Mouse (Mus musculus) liver, embryonic 14.5 days (tissue): ENCODE measurements at regions not wholly inside any gene's neighbourhood (a gene's known extent, or its start where the extent isn't known, plus 50 kb on each side); places are given as distances from the start of the nearest gene placed in this dataset.

Experiments used
- ATAC-seq: fragments of 200-750 bp; cut with Nextera tagmentation; 2 replicates; pipeline ENCODE4 v1.8.0; 2017; ENCODE audit warnings: moderate number of reproducible peaks, mild to moderate bottlenecking, moderate library complexity; ENCODE audit not compliant: insufficient read depth
- DNase-seq, 3 experiments: peaks; one replicate each; pipeline ENCODE4 v3.0.0-alpha.2; 2012 to 2013; ENCODE audit warnings: low read depth in 3 of 3, low spot score in 3 of 3
- H3K27ac ChIP-seq: fragments of 300-500 bp; sonication (generic); 2 replicates; pipeline ENCODE4 v1.5.1; 2014; ENCODE audit warnings: moderate library complexity, mild to moderate bottlenecking, control low read depth, inconsistent platforms
- H3K27me3 ChIP-seq: fragments of 300-500 bp; sonication (generic); 2 replicates; pipeline ENCODE4 v1.6.1; 2014; ENCODE audit warnings: mild to moderate bottlenecking, low read length, moderate library complexity; ENCODE audit not compliant: control insufficient read depth, insufficient read depth
- H3K36me3 ChIP-seq: fragments of 300-500 bp; sonication (generic); replicated peaks from 2 replicates; pipeline ENCODE4 v1.6.1; 2014; ENCODE audit warnings: low read depth; ENCODE audit not compliant: control insufficient read depth, insufficient read depth
- H3K4me1 ChIP-seq, 2 experiments: fragments of 200-500 bp in 1 of 2; fragments of 300-500 bp in 1 of 2; sonication (generic) in 1 of 2; replicated peaks; 2 replicates each; pipeline ENCODE4 v1.6.1; 2012 to 2014; ENCODE audit warnings: antibody characterized with exemption in 1 of 2, inconsistent platforms in 1 of 2, low read length in 1 of 2; ENCODE audit not compliant: control insufficient read depth in 2 of 2, insufficient read depth in 2 of 2
- H3K4me2 ChIP-seq: fragments of 300-500 bp; sonication (generic); 2 replicates; pipeline ENCODE4 v1.6.1; 2014; ENCODE audit warnings: low read depth, mild to moderate bottlenecking, control low read depth, moderate library complexity
- H3K4me3 ChIP-seq, 2 experiments: fragments of 200-500 bp in 1 of 2; fragments of 300-500 bp in 1 of 2; sonication (generic) in 1 of 2; 2 replicates each; pipeline ENCODE4 v1.5.1; 2012 to 2014; ENCODE audit warnings: low read depth in 2 of 2, low read length in 2 of 2, mild to moderate bottlenecking in 2 of 2, control low read depth in 1 of 2, inconsistent platforms in 1 of 2, moderate library complexity in 1 of 2; ENCODE audit not compliant: insufficient read depth in 1 of 2
- H3K9ac ChIP-seq: fragments of 300-500 bp; sonication (generic); replicated peaks from 2 replicates; pipeline ENCODE4 v1.6.1; 2014; ENCODE audit warnings: mild to moderate bottlenecking, control low read depth, moderate library complexity
- H3K9me3 ChIP-seq: fragments of 300-500 bp; sonication (generic); 2 replicates; pipeline ENCODE4 v1.6.1; 2016; ENCODE audit warnings: low read length, mixed read lengths; ENCODE audit not compliant: control insufficient read depth
- CTCF ChIP-seq: IDR thresholded peaks from 2 replicates; pipeline ENCODE4 v1.5.1; 2016; ENCODE audit warnings: antibody characterized with exemption, low read depth, control low read depth
- EP300 ChIP-seq: IDR thresholded peaks from 2 replicates; pipeline ENCODE4 v1.6.1; 2016; ENCODE audit warnings: antibody characterized with exemption, low read depth
- WGBS: fragments of 180-500 bp; shearing (Covaris S2); extraction: QIAGEN DNeasy Blood & Tissue Kit; methylation state at CpG from one replicate; pipeline ENCODE4 v1.1.7; 2014; ENCODE audit not compliant: insufficient replicate concordance; 5-methylcytosine and 5-hydroxymethylcytosine counted together

DNA sequence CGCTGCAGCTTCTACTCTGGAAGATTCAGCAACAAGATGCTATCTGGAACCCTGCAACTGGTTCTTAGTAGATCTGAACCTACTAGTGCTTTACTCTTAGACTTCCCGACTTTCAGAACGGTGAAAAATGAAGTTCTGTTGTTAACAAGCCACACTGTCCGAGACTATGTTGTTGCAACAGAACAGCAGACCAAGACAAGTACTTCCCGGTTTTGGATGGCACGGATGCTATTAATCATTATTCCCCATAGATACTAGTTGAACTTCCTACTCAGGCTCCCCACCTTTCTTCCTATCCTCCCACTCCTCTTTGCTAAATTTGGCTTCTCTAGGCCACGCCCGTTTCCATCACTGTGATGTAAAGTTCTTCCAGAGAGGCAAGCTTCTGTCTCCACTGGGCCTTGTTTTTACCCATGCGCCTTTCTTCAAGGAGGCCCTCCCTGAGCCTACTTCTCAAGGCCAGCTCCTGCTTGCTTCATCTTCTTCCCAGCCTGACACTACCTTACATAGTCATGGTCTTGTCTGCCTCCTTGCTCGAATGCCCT is 67.7 kb upstream of the 4930432M17Rik start:
- H3K9ac ChIP-seq, result no peak overlapping the region
- no peak overlapping the region for H3K4me3 ChIP-seq
- H3K27me3 ChIP-seq, result no peaks in the 10 kb centered on the region
- H3K4me2 ChIP-seq, result no peak overlapping the region
- no peak for DNase-seq
- no peak for TF ChIP-seq CTCF
- ATAC-seq, result no peak
- H3K4me1 ChIP-seq, result peaks cover 0 to 2% of the 10 kb centered on the region in 2 experiments; a peak in 1 of 4 replicates
- H3K36me3 ChIP-seq, result no peaks in the 10 kb centered on the region
- no peaks in the 10 kb centered on the region for H3K9me3 ChIP-seq
- H3K27ac ChIP-seq, result no peak overlapping the region
- WGBS, result 56% methylated on average over 10 of the region's 10 CpGs

DNA sequence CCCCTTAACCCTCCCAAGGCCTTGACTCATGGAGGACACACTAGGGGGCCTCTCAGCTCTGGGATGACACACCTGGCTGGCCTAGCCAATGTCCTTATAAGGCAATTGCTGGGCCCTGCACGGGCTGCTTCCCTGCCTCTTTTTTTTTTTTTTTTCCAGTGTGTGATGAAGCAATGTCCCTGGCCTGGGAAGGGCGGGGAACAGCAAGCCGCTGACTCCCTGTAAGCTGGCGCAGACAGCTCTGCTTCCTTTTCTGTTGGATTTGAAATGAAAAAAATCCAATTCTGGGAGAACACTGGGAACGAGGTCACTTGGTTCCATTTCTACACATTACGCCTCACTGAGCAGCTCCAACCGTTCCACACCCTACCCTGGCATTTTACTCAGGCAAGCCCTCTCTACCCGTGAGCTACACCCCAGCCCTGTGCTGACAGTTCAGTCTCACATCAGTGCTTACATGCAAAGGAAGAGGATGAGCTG is 68.4 kb upstream of the 4930432M17Rik start:
- 52% methylated on average over 8 of the region's 8 CpGs for WGBS
- Histone ChIP-seq H3K9me3 (no peaks in the 10 kb centered on the region), H3K4me2 (no peak overlapping the region), H3K27ac (no peak overlapping the region), H3K4me3 (no peak overlapping the region), H3K9ac (no peak overlapping the region), H3K4me1 (peaks cover 0 to 2% of the 10 kb centered on the region in 2 experiments; a peak in 1 of 4 replicates), H3K36me3 (no peaks in the 10 kb centered on the region), H3K27me3 (no peaks in the 10 kb centered on the region)
- DNase-seq, result peak in 2 of 3 experiments; percentile 4
- no peak for ATAC-seq
- no peak for TF ChIP-seq EP300
- TF ChIP-seq CTCF, result no peak

- ATAC-seq, result no peak
- H3K4me2 ChIP-seq, result no peak overlapping the region
- no peaks in the 10 kb centered on the region for H3K36me3 ChIP-seq
- no peaks in the 10 kb centered on the region for H3K9me3 ChIP-seq
- no peak overlapping the region for H3K4me3 ChIP-seq
- no peak overlapping the region for H3K27ac ChIP-seq
- 56% methylated on average over 10 of the region's 10 CpGs for WGBS
- H3K4me1 ChIP-seq, result peaks cover 0 to 2% of the 10 kb centered on the region in 2 experiments; a peak in 1 of 4 replicates
- no peak for DNase-seq
- no peaks in the 10 kb centered on the region for H3K27me3 ChIP-seq
- TF ChIP-seq CTCF, result no peak
- no peak for TF ChIP-seq EP300
- H3K9ac ChIP-seq, result no peak overlapping the region
These were observed 68.6 kb upstream of the Slc44a3 start for GRCm38 (mm10) chr3:121600841-121601240.

GRCm38 (mm10) chr3:121600388-121600787 is 68.2 kb upstream of the Slc44a3 start:
- Histone ChIP-seq H3K27ac (no peak overlapping the region), H3K4me3 (no peak overlapping the region), H3K9me3 (no peaks in the 10 kb centered on the region), H3K9ac (no peak overlapping the region), H3K4me2 (no peak overlapping the region), H3K27me3 (no peaks in the 10 kb centered on the region), H3K4me1 (peaks cover 0 to 2% of the 10 kb centered on the region in 2 experiments; a peak in 1 of 4 replicates), H3K36me3 (no peaks in the 10 kb centered on the region)
- WGBS, result 72% methylated on average over 4 of the region's 4 CpGs
- TF ChIP-seq EP300, result no peak
- no peak for TF ChIP-seq CTCF
- DNase-seq (no peak), ATAC-seq (no peak)

- 52% methylated on average over 4 of the region's 4 CpGs for WGBS
- H3K27ac ChIP-seq, result no peak overlapping the region
- H3K4me1 ChIP-seq, result peaks cover 0 to 2% of the 10 kb centered on the region in 2 experiments; a peak in 1 of 4 replicates
- DNase-seq (no peak), ATAC-seq (no peak)
- H3K4me2 ChIP-seq, result no peak overlapping the region
- H3K9me3 ChIP-seq, result no peaks in the 10 kb centered on the region
- H3K4me3 ChIP-seq, result no peak overlapping the region
- no peaks in the 10 kb centered on the region for H3K27me3 ChIP-seq
- TF ChIP-seq CTCF, result no peak
- TF ChIP-seq EP300, result no peak
- no peak overlapping the region for H3K9ac ChIP-seq
- no peaks in the 10 kb centered on the region for H3K36me3 ChIP-seq
These were observed 65.8 kb upstream of the Slc44a3 start for GRCm38 (mm10) chr3:121597988-121598387.
